Comparison of ENCODE assay signal across 23 mouse cellular contexts in genomic region chr19:28366766-28367165, GRCm38 (mm10).
"Had no signal": no experiment of that assay in that cellular context is flagged by ENCODE, and none has a peak within 500 bp of the region (broad histone marks: within the 10 kb centered on the region; RNA-seq: fewer than 3 reads in every experiment).

No protein-coding gene starts in this region.

- ATAC-seq: hindbrain, postnatal 0 days; intestine, embryonic 16.5 days; liver, embryonic 12.5 days had no signal

- H3K27me3 ChIP-seq: heart, embryonic 13.5 days; heart, embryonic 15.5 days; hindbrain, embryonic 13.5 days; hindbrain, embryonic 15.5 days; kidney, embryonic 15.5 days; limb, embryonic 13.5 days; limb, embryonic 15.5 days; liver, embryonic 12.5 days had no signal

- H3K4me3 ChIP-seq: heart, adult 2 months; heart, embryonic 13.5 days; heart, embryonic 15.5 days; hindbrain, embryonic 13.5 days; hindbrain, embryonic 15.5 days; kidney, embryonic 15.5 days; limb, embryonic 13.5 days; limb, embryonic 15.5 days; liver, embryonic 12.5 days had no signal

- H3K27ac ChIP-seq: heart, adult 2 months; heart, embryonic 13.5 days; heart, embryonic 15.5 days; hindbrain, embryonic 13.5 days; hindbrain, embryonic 15.5 days; hindbrain, postnatal 0 days; kidney, embryonic 15.5 days; limb, embryonic 13.5 days; limb, embryonic 15.5 days; liver, embryonic 12.5 days; liver, embryonic 14.5 days had no signal

- H3K4me2 ChIP-seq: heart, embryonic 11.5 days; heart, embryonic 13.5 days; heart, embryonic 15.5 days; hindbrain, embryonic 13.5 days; hindbrain, embryonic 15.5 days; kidney, embryonic 15.5 days; limb, embryonic 13.5 days; limb, embryonic 15.5 days; liver, embryonic 12.5 days had no signal

- H3K9me3 ChIP-seq: heart, embryonic 13.5 days; heart, embryonic 15.5 days; hindbrain, embryonic 13.5 days; hindbrain, embryonic 15.5 days; kidney, embryonic 15.5 days; limb, embryonic 13.5 days; limb, embryonic 15.5 days; liver, embryonic 12.5 days had no signal

- H3K36me3 ChIP-seq: heart, embryonic 13.5 days; heart, embryonic 15.5 days; hindbrain, embryonic 13.5 days; hindbrain, embryonic 15.5 days; kidney, embryonic 15.5 days; limb, embryonic 13.5 days; limb, embryonic 15.5 days; liver, embryonic 12.5 days had no signal

- H3K4me1 ChIP-seq: heart, embryonic 13.5 days; heart, embryonic 15.5 days; hindbrain, embryonic 13.5 days; hindbrain, embryonic 15.5 days; kidney, embryonic 15.5 days; limb, embryonic 15.5 days; liver, embryonic 12.5 days had no signal

- DNase-seq: gastrocnemius, postnatal 14 days; gastrocnemius, postnatal 36 days; heart, adult 11 months; heart, adult 2 months; heart, postnatal 14 days; heart, postnatal 36 days; layer of hippocampus, adult 9-11 months; layer of hippocampus, postnatal 36 days; left cerebral cortex, postnatal 4 days; lung, adult 18-20 months had no signal

- H3K9ac ChIP-seq: forebrain, postnatal 0 days; heart, embryonic 13.5 days; heart, embryonic 15.5 days; hindbrain, embryonic 13.5 days; hindbrain, embryonic 15.5 days; kidney, embryonic 15.5 days; limb, embryonic 13.5 days; limb, embryonic 15.5 days; liver, embryonic 12.5 days; liver, embryonic 14.5 days had no signal
